Mouse (Mus musculus) urinary bladder, postnatal 25 days (tissue): ENCODE data around the gene Lgals8.

ENCODE experiments used
- DNase-seq: peaks from one replicate; pipeline ENCODE4 v3.0.0; 2022; ENCODE audit warnings: low spot score

Lgals8 gene

GRCm38 (mm10) chr13:12460881-12461729, 3.6 kb downstream of the Lgals8 start:
- peak; percentile 88 for DNase-seq

- peak; percentile 41 for DNase-seq
These were observed 4.3 kb downstream of the Lgals8 start for GRCm38 (mm10) chr13:12460443-12460842.

- no peak for DNase-seq
These were observed 8.0 kb downstream of the Lgals8 start for GRCm38 (mm10) chr13:12456711-12457110.

- no peak for DNase-seq
These were observed 9.9 kb downstream of the Lgals8 start for GRCm38 (mm10) chr13:12454686-12455390.

GRCm38 (mm10) chr13:12453150-12453549, 11.6 kb downstream of the Lgals8 start:
- DNase-seq, result no peak

- DNase-seq, result no peak
These were observed 22.6 kb downstream of the Lgals8 start for GRCm38 (mm10) chr13:12442008-12442587.

- no peak for DNase-seq
These were observed 23.9 kb downstream of the Lgals8 start for GRCm38 (mm10) chr13:12440813-12441212.

GRCm38 (mm10) chr13:12439586-12439985, 25.2 kb downstream of the Lgals8 start:
- DNase-seq, result no peak

- DNase-seq, result no peak
These were observed 30.9 kb downstream of the Lgals8 start for GRCm38 (mm10) chr13:12433843-12434242.

- no peak for DNase-seq
These were observed 36.2 kb downstream of the Lgals8 start for GRCm38 (mm10) chr13:12428556-12428955.

GRCm38 (mm10) chr13:12420596-12420995, 44.1 kb downstream of the Lgals8 start:
- no peak for DNase-seq

GRCm38 (mm10) chr13:12412016-12412415, 52.7 kb downstream of the Lgals8 start:
- DNase-seq, result no peak

- DNase-seq, result no peak
These were observed 56.2 kb downstream of the Lgals8 start for GRCm38 (mm10) chr13:12408343-12409066.

- no peak for DNase-seq
These were observed 69.2 kb downstream of the Lgals8 start for GRCm38 (mm10) chr13:12395571-12395970.

GRCm38 (mm10) chr13:12394609-12395505, 69.9 kb downstream of the Lgals8 start, which contains the start of gene Heatr1:
TSS of gene Heatr1 (plus strand) at chr13:12395027.
- DNase-seq, result peak; percentile 88
